Mouse (Mus musculus) CH12.LX (cell line): ENCODE measurements around the gene Anks3.

Experiments
- CHD1 ChIP-seq: IDR thresholded peaks from 2 replicates; pipeline ENCODE4 v1.6.1; 2012; ENCODE audit warnings: low read depth, low read length, improper control_type of control experiment, inconsistent platforms
- CTCF ChIP-seq, 2 experiments: IDR thresholded peaks in 1 of 2; conservative IDR thresholded peaks in 1 of 2; 2 replicates each; pipeline ENCODE4 v1.5.1; 2011 to 2012; ENCODE audit warnings: low read depth in 2 of 2, low read length in 2 of 2, improper control_type of control experiment in 1 of 2, inconsistent platforms in 1 of 2, mild to moderate bottlenecking in 1 of 2, moderate library complexity in 1 of 2
- EP300 ChIP-seq: IDR thresholded peaks from 2 replicates; pipeline ENCODE4 v1.6.1; 2011; ENCODE audit warnings: low read length, improper control_type of control experiment
- ETS1 ChIP-seq: conservative IDR thresholded peaks from 2 replicates; pipeline ENCODE4 v1.6.1; 2012; ENCODE audit warnings: low read depth, mild to moderate bottlenecking, inconsistent platforms, low read length, improper control_type of control experiment, moderate library complexity
- GABPA ChIP-seq: IDR thresholded peaks from 2 replicates; pipeline ENCODE4 v1.6.1; 2012; ENCODE audit warnings: low read depth, low read length, improper control_type of control experiment, inconsistent platforms; ENCODE audit not compliant: insufficient replicate concordance
- IRF4 ChIP-seq: IDR thresholded peaks from 2 replicates; pipeline ENCODE4 v1.6.1; 2014; ENCODE audit warnings: low read depth, mild to moderate bottlenecking, inconsistent platforms, low read length, improper control_type of control experiment
- MEF2A ChIP-seq: IDR thresholded peaks from 2 replicates; pipeline ENCODE4 v1.6.1; 2014; ENCODE audit warnings: low read depth, mild to moderate bottlenecking, inconsistent platforms, low read length, improper control_type of control experiment, borderline replicate concordance
- MXI1 ChIP-seq: IDR thresholded peaks from 2 replicates; pipeline ENCODE4 v1.6.1; 2011; ENCODE audit warnings: mild to moderate bottlenecking, low read depth, low read length, improper control_type of control experiment
- NELFE ChIP-seq: IDR thresholded peaks from 2 replicates; pipeline ENCODE4 v1.6.1; 2011; ENCODE audit warnings: low read depth, low read length, improper control_type of control experiment
- POLR2A ChIP-seq: IDR thresholded peaks from 2 replicates; pipeline ENCODE4 v1.6.1; 2011; ENCODE audit warnings: low read depth, mild to moderate bottlenecking, improper control_type of control experiment, low read length
- RCOR1 ChIP-seq: conservative IDR thresholded peaks from 2 replicates; pipeline ENCODE4 v1.6.1; 2012; ENCODE audit warnings: low read depth, mild to moderate bottlenecking, inconsistent platforms, low read length, improper control_type of control experiment
- TBP ChIP-seq: conservative IDR thresholded peaks from 2 replicates; pipeline ENCODE4 v1.6.1; 2011; ENCODE audit warnings: low read depth, low read length, improper control_type of control experiment
- ZMIZ1 ChIP-seq: IDR thresholded peaks from 2 replicates; pipeline ENCODE4 v1.6.1; 2012; ENCODE audit warnings: low read depth, mild to moderate bottlenecking, inconsistent platforms, low read length, improper control_type of control experiment

GRCm38 (mm10) chr16:4906559-4906958 lies 57.4 kb downstream of the Anks3 start:
- TF ChIP-seq CTCF (conservative IDR thresholded peaks at IDR 0.05 in 1 of 2, IDR thresholded peaks at IDR 0.05 in 1 of 2; ENCODE audit: low read depth in 2 of 2, low read length in 2 of 2) = no peak
- no peak for TF ChIP-seq POLR2A
- TF ChIP-seq EP300 = no peak
- no peak for TF ChIP-seq MXI1
- no peak for TF ChIP-seq ETS1
- no peak for TF ChIP-seq CHD1
- no peak for TF ChIP-seq RCOR1
- no peak for TF ChIP-seq GABPA
- no peak for TF ChIP-seq ZMIZ1
- TF ChIP-seq MEF2A = no peak
- TF ChIP-seq NELFE = no peak
- TF ChIP-seq TBP = no peak
- no peak for TF ChIP-seq IRF4
